Mouse (Mus musculus) stomach, postnatal 0 days (tissue): ENCODE results near the gene Ccnl1.

ENCODE experiments used
- CTCF ChIP-seq: IDR thresholded peaks from 2 replicates; pipeline ENCODE4 v1.5.1; 2016; ENCODE audit warnings: antibody characterized with exemption, low read depth, mild to moderate bottlenecking, moderate library complexity
- EP300 ChIP-seq: optimal IDR thresholded peaks from 2 replicates; pipeline ENCODE3; 2016; ENCODE audit warnings: antibody characterized with exemption

GRCm38 (mm10) chr3:66004989-66005388, 46.9 kb upstream of the Ccnl1 start:
- TF ChIP-seq CTCF (no peak), EP300 (no peak)
